Mouse (Mus musculus): ENCODE results near the gene Vezt. TPM values are rescaled to one million over a fixed set of nuclear protein-coding genes. Genes with fewer than 3 reads are reported as not detected.

The Vezt gene
- total RNA-seq, 1 experiment: 18.8 TPM

DNA sequence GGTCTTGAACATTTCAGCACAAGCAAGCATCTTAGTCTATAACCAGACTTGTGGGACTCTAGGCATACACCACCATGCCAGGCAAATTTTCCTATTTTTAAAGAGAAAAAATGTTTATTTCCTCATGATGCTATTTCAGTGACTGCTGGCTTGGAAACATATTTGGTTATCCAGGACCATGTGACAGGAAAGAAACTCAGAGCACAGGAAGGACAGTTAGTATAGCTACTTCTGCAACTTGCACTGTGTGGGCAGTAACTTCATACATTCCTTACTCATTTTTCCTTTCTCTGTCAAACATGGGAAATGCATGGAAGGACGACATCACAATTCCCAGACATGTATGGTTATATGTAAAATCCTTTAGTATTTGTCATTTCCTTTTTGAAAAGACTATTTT is 36.3 kb downstream of the Vezt start:
- Histone ChIP-seq H3K36me3 (ENCODE audit: control insufficient read depth, insufficient read depth, low read length, poor library complexity, severe bottlenecking) (no peaks in the 10 kb centered on the region), H3K9ac (ENCODE audit: insufficient read depth, low read depth, low read length, poor library complexity, severe bottlenecking) (no peak overlapping the region), H3K4me3 (ENCODE audit: insufficient read depth in 1 of 2, low read depth in 1 of 2, low read length in 2 of 2, poor library complexity in 1 of 2, severe bottlenecking in 1 of 2) (no peak overlapping the region), H3K27ac (ENCODE audit: insufficient read depth, low read depth, low read length, poor library complexity, severe bottlenecking) (no peak overlapping the region), H3K4me1 (ENCODE audit: control insufficient read depth in 2 of 2, insufficient read depth in 2 of 2, low read length in 2 of 2, poor library complexity in 1 of 2) (no peaks in the 10 kb centered on the region; a peak in 1 of 4 replicates), H3K9me3 (ENCODE audit: control insufficient read depth, insufficient read depth, low read depth, low read length) (no peaks in the 10 kb centered on the region)
- in situ Hi-C loops (cut with MboI; ENCODE audit: low sequenced_read_pairs in 2 of 2, unreplicated experiment in 2 of 2): no loop called here
- TF ChIP-seq MAFK (IDR thresholded peaks at IDR 0.05; ENCODE audit: insufficient read depth, low read depth, low read length) (no peak), ZC3H11A (IDR thresholded peaks at IDR 0.05; ENCODE audit: borderline replicate concordance, low read depth, low read length) (no peak), ZNF384 (IDR thresholded peaks at IDR 0.05; ENCODE audit: low read depth, low read length) (no peak), CHD2 (IDR thresholded peaks at IDR 0.05; ENCODE audit: low read depth, low read length) (no peak), HCFC1 (IDR thresholded peaks at IDR 0.05; ENCODE audit: borderline replicate concordance, insufficient read depth, low read length) (no peak)
- DNase-seq (ENCODE audit: low read depth, low spot score): no peak

DNA sequence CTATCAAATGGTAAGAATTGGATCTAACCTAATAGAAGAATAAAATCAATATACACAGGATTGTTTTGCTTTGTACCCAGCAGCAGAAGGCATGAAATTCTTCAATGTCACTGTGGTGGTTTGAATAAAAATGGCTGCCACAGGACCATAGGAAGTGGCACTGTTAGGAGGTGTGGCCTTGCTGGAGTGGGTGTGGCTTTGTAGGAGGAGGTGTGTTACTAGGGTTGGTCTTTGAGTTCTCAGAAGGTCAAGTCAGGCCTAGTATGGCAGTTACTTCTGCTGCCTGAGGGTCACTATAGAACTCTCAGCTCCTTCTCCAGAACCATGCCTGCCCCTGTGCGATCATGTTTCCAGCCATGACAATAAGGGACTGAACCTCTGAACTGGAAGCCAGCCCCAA is 40.5 kb downstream of the Vezt start:
- in situ Hi-C loops (cut with MboI; ENCODE audit: low sequenced_read_pairs in 2 of 2, unreplicated experiment in 2 of 2): no loop called here
- Histone ChIP-seq H3K27ac (ENCODE audit: insufficient read depth, low read depth, low read length, poor library complexity, severe bottlenecking) (no peak overlapping the region), H3K4me3 (ENCODE audit: insufficient read depth in 1 of 2, low read depth in 1 of 2, low read length in 2 of 2, poor library complexity in 1 of 2, severe bottlenecking in 1 of 2) (no peak overlapping the region), H3K36me3 (ENCODE audit: control insufficient read depth, insufficient read depth, low read length, poor library complexity, severe bottlenecking) (no peaks in the 10 kb centered on the region; the same call in 1 of the 2 replicates), H3K4me1 (ENCODE audit: control insufficient read depth in 2 of 2, insufficient read depth in 2 of 2, low read length in 2 of 2, poor library complexity in 1 of 2) (no peaks in the 10 kb centered on the region; a peak in 1 of 4 replicates), H3K9ac (ENCODE audit: insufficient read depth, low read depth, low read length, poor library complexity, severe bottlenecking) (no peak overlapping the region), H3K9me3 (ENCODE audit: control insufficient read depth, insufficient read depth, low read depth, low read length) (no peaks in the 10 kb centered on the region)
- TF ChIP-seq ZNF384 (IDR thresholded peaks at IDR 0.05; ENCODE audit: low read depth, low read length) (no peak), CHD2 (IDR thresholded peaks at IDR 0.05; ENCODE audit: low read depth, low read length) (no peak), HCFC1 (IDR thresholded peaks at IDR 0.05; ENCODE audit: borderline replicate concordance, insufficient read depth, low read length) (no peak), ZC3H11A (IDR thresholded peaks at IDR 0.05; ENCODE audit: borderline replicate concordance, low read depth, low read length) (no peak), MAFK (IDR thresholded peaks at IDR 0.05; ENCODE audit: insufficient read depth, low read depth, low read length) (no peak)
- DNase-seq (ENCODE audit: low read depth, low spot score): peak; percentile 12

DNA sequence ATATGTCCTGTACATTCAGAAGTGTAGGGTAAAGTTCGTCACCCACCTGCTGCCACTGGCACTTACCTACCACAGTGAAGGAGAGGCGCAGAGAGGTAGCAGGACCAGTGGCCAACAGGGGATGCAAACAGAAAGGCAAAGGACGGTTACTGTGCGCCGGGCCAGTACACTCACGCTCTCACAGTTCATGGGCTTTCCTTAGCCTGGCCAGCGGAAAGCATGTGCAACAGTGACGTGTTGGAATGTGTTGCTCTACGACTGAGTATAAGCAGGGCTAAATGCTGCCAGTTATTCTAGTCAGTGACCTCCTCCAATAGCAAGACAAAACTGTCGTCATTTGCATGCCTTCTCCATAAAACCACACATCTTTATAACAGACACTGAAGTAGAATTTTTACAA is 41.5 kb downstream of the Vezt start:
- TF ChIP-seq CHD2 (IDR thresholded peaks at IDR 0.05; ENCODE audit: low read depth, low read length) (no peak), MAFK (IDR thresholded peaks at IDR 0.05; ENCODE audit: insufficient read depth, low read depth, low read length) (no peak), ZNF384 (IDR thresholded peaks at IDR 0.05; ENCODE audit: low read depth, low read length) (no peak)
- no peak overlapping the region for H3K9ac ChIP-seq (ENCODE audit: insufficient read depth, low read depth, low read length, poor library complexity, severe bottlenecking)
- no peak overlapping the region for H3K27ac ChIP-seq (ENCODE audit: insufficient read depth, low read depth, low read length, poor library complexity, severe bottlenecking)
- peaks cover 2% of the 10 kb centered on the region for H3K36me3 ChIP-seq (ENCODE audit: control insufficient read depth, insufficient read depth, low read length, poor library complexity, severe bottlenecking)
- H3K4me3 ChIP-seq (ENCODE audit: insufficient read depth in 1 of 2, low read depth in 1 of 2, low read length in 2 of 2, poor library complexity in 1 of 2, severe bottlenecking in 1 of 2): no peak overlapping the region
- H3K9me3 ChIP-seq (ENCODE audit: control insufficient read depth, insufficient read depth, low read depth, low read length): no peaks in the 10 kb centered on the region
- no peak for DNase-seq (ENCODE audit: low read depth, low spot score)
- in situ Hi-C loops (cut with MboI; ENCODE audit: low sequenced_read_pairs in 2 of 2, unreplicated experiment in 2 of 2): no loop called here
- H3K4me1 ChIP-seq (ENCODE audit: control insufficient read depth in 2 of 2, insufficient read depth in 2 of 2, low read length in 2 of 2, poor library complexity in 1 of 2): no peaks in the 10 kb centered on the region; a peak in 1 of 4 replicates

DNA sequence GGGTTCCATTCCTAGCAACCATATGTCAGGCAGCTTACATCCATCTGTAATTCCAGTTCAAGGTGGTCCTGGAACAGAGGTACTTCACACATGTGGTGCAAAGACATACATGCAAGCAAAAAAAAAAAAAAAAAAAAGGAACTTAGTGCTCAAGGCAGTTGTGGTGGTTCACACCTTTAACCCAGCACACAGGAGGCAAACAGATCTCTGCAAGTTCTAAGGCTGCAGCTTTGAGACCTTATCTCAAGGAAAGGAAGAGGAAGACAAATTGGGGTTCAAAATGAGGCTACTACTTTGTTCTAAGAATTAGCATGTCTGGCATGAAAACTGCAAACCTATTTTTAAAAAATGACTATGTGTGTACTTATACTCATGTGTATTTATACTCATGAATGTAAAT is 50.3 kb downstream of the Vezt start:
- H3K9ac ChIP-seq (ENCODE audit: insufficient read depth, low read depth, low read length, poor library complexity, severe bottlenecking): no peak overlapping the region
- H3K4me1 ChIP-seq (ENCODE audit: control insufficient read depth in 2 of 2, insufficient read depth in 2 of 2, low read length in 2 of 2, poor library complexity in 1 of 2): no peaks in the 10 kb centered on the region
- in situ Hi-C loops (cut with MboI; ENCODE audit: low sequenced_read_pairs in 2 of 2, unreplicated experiment in 2 of 2): no loop called here
- H3K27ac ChIP-seq (ENCODE audit: insufficient read depth, low read depth, low read length, poor library complexity, severe bottlenecking): no peak overlapping the region
- TF ChIP-seq MAFK (IDR thresholded peaks at IDR 0.05; ENCODE audit: insufficient read depth, low read depth, low read length): no peak
- no peak for TF ChIP-seq ZNF384 (IDR thresholded peaks at IDR 0.05; ENCODE audit: low read depth, low read length)
- no peak for TF ChIP-seq HCFC1 (IDR thresholded peaks at IDR 0.05; ENCODE audit: borderline replicate concordance, insufficient read depth, low read length)
- no peak for TF ChIP-seq ZC3H11A (IDR thresholded peaks at IDR 0.05; ENCODE audit: borderline replicate concordance, low read depth, low read length)
- no peak for TF ChIP-seq CHD2 (IDR thresholded peaks at IDR 0.05; ENCODE audit: low read depth, low read length)
- no peak for DNase-seq (ENCODE audit: low read depth, low spot score)
- H3K9me3 ChIP-seq (ENCODE audit: control insufficient read depth, insufficient read depth, low read depth, low read length): no peaks in the 10 kb centered on the region
- peaks cover 2% of the 10 kb centered on the region; the same call in 1 of the 2 replicates for H3K36me3 ChIP-seq (ENCODE audit: control insufficient read depth, insufficient read depth, low read length, poor library complexity, severe bottlenecking)
- H3K4me3 ChIP-seq (ENCODE audit: insufficient read depth in 1 of 2, low read depth in 1 of 2, low read length in 2 of 2, poor library complexity in 1 of 2, severe bottlenecking in 1 of 2): no peak overlapping the region

DNA sequence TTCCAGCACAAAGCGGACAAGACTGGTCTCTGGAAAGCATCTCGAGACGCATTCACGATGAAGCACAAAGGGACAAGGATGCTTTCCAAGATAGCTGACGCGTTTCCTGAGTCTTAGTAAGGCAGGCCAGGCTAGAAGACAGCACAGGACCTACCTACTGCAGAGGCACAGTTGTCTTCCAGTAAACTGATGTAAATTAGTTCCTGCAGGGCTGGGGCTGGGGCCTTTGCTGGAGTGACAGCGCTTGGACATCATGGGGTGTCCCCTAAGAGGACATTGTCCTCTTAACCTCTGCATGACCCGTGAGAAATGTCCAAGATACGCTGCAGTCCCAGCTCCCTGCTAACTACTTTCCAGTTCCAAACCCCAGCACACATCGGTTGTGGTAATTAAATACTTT is 66.3 kb downstream of the Vezt start:
- H3K9ac ChIP-seq (ENCODE audit: insufficient read depth, low read depth, low read length, poor library complexity, severe bottlenecking): no peak overlapping the region
- no peak for TF ChIP-seq ZNF384 (IDR thresholded peaks at IDR 0.05; ENCODE audit: low read depth, low read length)
- no peak for TF ChIP-seq CHD2 (IDR thresholded peaks at IDR 0.05; ENCODE audit: low read depth, low read length)
- no peak for TF ChIP-seq HCFC1 (IDR thresholded peaks at IDR 0.05; ENCODE audit: borderline replicate concordance, insufficient read depth, low read length)
- TF ChIP-seq MAFK (IDR thresholded peaks at IDR 0.05; ENCODE audit: insufficient read depth, low read depth, low read length): no peak
- no peak for TF ChIP-seq ZC3H11A (IDR thresholded peaks at IDR 0.05; ENCODE audit: borderline replicate concordance, low read depth, low read length)
- in situ Hi-C loops (cut with MboI; ENCODE audit: low sequenced_read_pairs in 2 of 2, unreplicated experiment in 2 of 2): no loop called here
- no peaks in the 10 kb centered on the region for H3K9me3 ChIP-seq (ENCODE audit: control insufficient read depth, insufficient read depth, low read depth, low read length)
- H3K27ac ChIP-seq (ENCODE audit: insufficient read depth, low read depth, low read length, poor library complexity, severe bottlenecking): no peak overlapping the region
- H3K4me3 ChIP-seq (ENCODE audit: insufficient read depth in 1 of 2, low read depth in 1 of 2, low read length in 2 of 2, poor library complexity in 1 of 2, severe bottlenecking in 1 of 2): no peak overlapping the region
- H3K4me1 ChIP-seq (ENCODE audit: control insufficient read depth in 2 of 2, insufficient read depth in 2 of 2, low read length in 2 of 2, poor library complexity in 1 of 2): peaks cover 0 to 2% of the 10 kb centered on the region in 2 experiments; a peak in 2 of 4 replicates
- H3K36me3 ChIP-seq (ENCODE audit: control insufficient read depth, insufficient read depth, low read length, poor library complexity, severe bottlenecking): peaks cover 4% of the 10 kb centered on the region
- no peak for DNase-seq (ENCODE audit: low read depth, low spot score)
